29 mouse cellular contexts compared by ENCODE assay signal in genomic region chr3:27783926-27784325, GRCm38 (mm10).
DNase-seq lines count a peak whose midpoint lies in the region; ATAC-seq and TF ChIP-seq lines count a peak whose summit lies in the region.
"Had no signal": no experiment of that assay in that cellular context is flagged by ENCODE, and none has a peak within 500 bp of the region (broad histone marks: within the 10 kb centered on the region; RNA-seq: fewer than 3 reads in every experiment).

No protein-coding gene starts in this region.

- no peak for TF ChIP-seq POLR2A in brain, embryonic 14.5 days (IDR thresholded peaks at IDR 0.05; ENCODE audit: borderline replicate concordance, extremely low read depth, insufficient read depth, insufficient read length, poor library complexity, severe bottlenecking)

- no peak for TF ChIP-seq CTCF in brain, embryonic 14.5 days (IDR thresholded peaks at IDR 0.05; ENCODE audit: borderline replicate concordance, extremely low read depth, insufficient read depth, insufficient read length)

- H3K9ac ChIP-seq in forebrain, embryonic 14.5 days (ENCODE audit: low read length), result no peak overlapping the region
- no peak overlapping the region for H3K9ac ChIP-seq in forebrain, embryonic 12.5 days
- H3K9ac ChIP-seq in midbrain, embryonic 14.5 days (replicated peaks; ENCODE audit: low read length), result no peak overlapping the region
- H3K9ac ChIP-seq: embryonic facial prominence, embryonic 15.5 days; heart, embryonic 12.5 days; heart, embryonic 15.5 days; intestine, embryonic 15.5 days had no signal

- WGBS in forebrain, embryonic 14.5 days, result 39% methylated on average over 2 of the region's 2 CpGs
- WGBS in forebrain, embryonic 12.5 days, result 50% methylated on average over 2 of the region's 2 CpGs
- WGBS in midbrain, embryonic 14.5 days, result 64% methylated on average over 2 of the region's 2 CpGs
- WGBS in midbrain, embryonic 10.5 days, result 81% methylated on average over 2 of the region's 2 CpGs

- no peak overlapping the region for H3K4me3 ChIP-seq in forebrain, embryonic 14.5 days (ENCODE audit: low read depth, low read length)
- H3K4me3 ChIP-seq in forebrain, embryonic 12.5 days (replicated peaks), result no peak overlapping the region
- no peak overlapping the region for H3K4me3 ChIP-seq in midbrain, embryonic 14.5 days (replicated peaks; ENCODE audit: low read depth, low read length)
- no peak overlapping the region for H3K4me3 ChIP-seq in midbrain, embryonic 10.5 days
- H3K4me3 ChIP-seq: embryonic facial prominence, embryonic 15.5 days; gastrocnemius, adult 2 months; heart, embryonic 12.5 days; heart, embryonic 15.5 days; intestine, embryonic 15.5 days had no signal

- no peaks in the 10 kb centered on the region for H3K9me3 ChIP-seq in forebrain, embryonic 14.5 days (replicated peaks; ENCODE audit: control insufficient read depth, low read length)
- H3K9me3 ChIP-seq in forebrain, embryonic 12.5 days, result no peaks in the 10 kb centered on the region
- H3K9me3 ChIP-seq in midbrain, embryonic 14.5 days (ENCODE audit: control insufficient read depth, low read length), result no peaks in the 10 kb centered on the region
- no peaks in the 10 kb centered on the region for H3K9me3 ChIP-seq in midbrain, embryonic 10.5 days (replicated peaks)
- H3K9me3 ChIP-seq: embryonic facial prominence, embryonic 15.5 days; G1E; heart, embryonic 12.5 days; heart, embryonic 15.5 days; intestine, embryonic 15.5 days had no signal

- H3K36me3 ChIP-seq in forebrain, embryonic 14.5 days (ENCODE audit: control insufficient read depth, insufficient read depth, low read length), result no peaks in the 10 kb centered on the region
- H3K36me3 ChIP-seq in forebrain, embryonic 12.5 days (replicated peaks), result no peaks in the 10 kb centered on the region
- no peaks in the 10 kb centered on the region for H3K36me3 ChIP-seq in midbrain, embryonic 14.5 days (ENCODE audit: control insufficient read depth, insufficient read depth, low read length)
- no peaks in the 10 kb centered on the region for H3K36me3 ChIP-seq in midbrain, embryonic 10.5 days
- H3K36me3 ChIP-seq: embryonic facial prominence, embryonic 15.5 days; G1E; heart, embryonic 12.5 days; heart, embryonic 15.5 days; intestine, embryonic 15.5 days had no signal

- intact Hi-C loops in heart, postnatal 10 days (cut with DNase I), result no loop called here

- peaks cover 21% of the 10 kb centered on the region for H3K4me1 ChIP-seq in forebrain, embryonic 14.5 days (ENCODE audit: control insufficient read depth, insufficient read depth, low read length)
- H3K4me1 ChIP-seq in forebrain, embryonic 12.5 days, result peaks cover 43% of the 10 kb centered on the region
- peaks cover 22% of the 10 kb centered on the region for H3K4me1 ChIP-seq in midbrain, embryonic 14.5 days (ENCODE audit: control insufficient read depth, insufficient read depth, low read length)
- H3K4me1 ChIP-seq in midbrain, embryonic 10.5 days, result peaks cover 50% of the 10 kb centered on the region

- no peak overlapping the region for H3K4me2 ChIP-seq in forebrain, embryonic 14.5 days (ENCODE audit: low read length)
- H3K4me2 ChIP-seq in forebrain, embryonic 12.5 days, result no peak overlapping the region
- H3K4me2 ChIP-seq in midbrain, embryonic 14.5 days (ENCODE audit: low read length), result no peak overlapping the region
- H3K4me2 ChIP-seq: embryonic facial prominence, embryonic 15.5 days; heart, embryonic 12.5 days; heart, embryonic 15.5 days; intestine, embryonic 15.5 days had no signal

- no peak overlapping the region for H3K27ac ChIP-seq in forebrain, embryonic 14.5 days (ENCODE audit: low read depth, low read length)
- H3K27ac ChIP-seq in forebrain, embryonic 12.5 days, result no peak overlapping the region
- H3K27ac ChIP-seq in midbrain, embryonic 14.5 days (replicated peaks; ENCODE audit: low read depth, low read length), result no peak overlapping the region
- H3K27ac ChIP-seq in midbrain, embryonic 10.5 days (replicated peaks), result no peak overlapping the region
- H3K27ac ChIP-seq: embryonic facial prominence, embryonic 15.5 days; gastrocnemius, adult 2 months; heart, embryonic 15.5 days; intestine, embryonic 15.5 days had no signal

- DNase-seq in forebrain, embryonic 14.5 days (ENCODE audit: low spot score), result peak; percentile 58
- DNase-seq in heart, adult 11 months, result peak; percentile 19
- no peak for DNase-seq in heart, postnatal 10 days
- DNase-seq in midbrain, embryonic 14.5 days, result peak; percentile 46
- DNase-seq in midbrain, embryonic 10.5 days (ENCODE audit: low spot score), result no peak
- DNase-seq in brain, embryonic 14.5 days (ENCODE audit: low read depth), result peak; percentile 60
- DNase-seq: adrenal gland, postnatal 10 days; adrenal gland, postnatal 36 days; B cell, adult 2 months; cerebellum, adult 11-12 months; cerebellum, adult 8-10 months; cerebellum, postnatal 10 days; cerebellum, postnatal 36 days; embryo, embryonic 11 days; gastrocnemius, adult 2 months; gastrocnemius, postnatal 14 days; heart, adult 18-20 months; heart, postnatal 14 days; heart, postnatal 4 days; kidney, adult 11 months had no signal

- H3K27me3 ChIP-seq in forebrain, embryonic 14.5 days (replicated peaks; ENCODE audit: control insufficient read depth, insufficient read depth, low read length), result no peaks in the 10 kb centered on the region
- H3K27me3 ChIP-seq in forebrain, embryonic 12.5 days, result no peaks in the 10 kb centered on the region
- no peaks in the 10 kb centered on the region for H3K27me3 ChIP-seq in midbrain, embryonic 14.5 days (ENCODE audit: control insufficient read depth, insufficient read depth, low read length)
- H3K27me3 ChIP-seq in midbrain, embryonic 10.5 days (ENCODE audit: low read depth, poor library complexity, severe bottlenecking), result no peaks in the 10 kb centered on the region
- H3K27me3 ChIP-seq: CH12.LX; embryonic facial prominence, embryonic 15.5 days; heart, embryonic 12.5 days; heart, embryonic 15.5 days; intestine, embryonic 15.5 days; Patski had no signal

- no peak for ATAC-seq in forebrain, embryonic 14.5 days
- no peak for ATAC-seq in forebrain, embryonic 12.5 days (ENCODE audit: low FRiP score)
- ATAC-seq in midbrain, embryonic 14.5 days (ENCODE audit: low FRiP score, low TSS enrichment), result no peak
- ATAC-seq: hindbrain, embryonic 16.5 days; intestine, embryonic 15.5 days; Patski had no signal

Comparison
In these comparisons a context has a peak if more than half of its experiments do, and no peak if none do; other contexts are left out.
1. DNase-seq: peak in forebrain, embryonic 14.5 days (single experiment), heart, adult 11 months (single experiment), midbrain, embryonic 14.5 days (single experiment) and brain, embryonic 14.5 days (single experiment); none in heart, postnatal 10 days (0 of 2) and midbrain, embryonic 10.5 days (single experiment).